Mouse (Mus musculus): ENCODE data around the gene Tmem141. TPM values are rescaled to one million over a fixed set of nuclear protein-coding genes. Genes with fewer than 3 reads are reported as not detected.

Tmem141 gene
- polyA plus RNA-seq, 1 experiment from 2014 or later: 12.6 TPM

- Histone ChIP-seq H3K36me3 (ENCODE audit: control insufficient read depth, insufficient read depth, low read length) (no peaks in the 10 kb centered on the region), H3K27ac (ENCODE audit: low read depth, low read length) (no peak overlapping the region), H3K27me3 (ENCODE audit: control insufficient read depth, insufficient read depth, low read length) (peaks cover 14% of the 10 kb centered on the region), H3K4me1 (replicated peaks; ENCODE audit: control insufficient read depth, insufficient read depth, low read length) (no peaks in the 10 kb centered on the region; the same call in 1 of the 2 replicates), H3K4me2 (ENCODE audit: low read depth, low read length, severe bottlenecking) (no peak overlapping the region), H3K9ac (ENCODE audit: low read length) (no peak overlapping the region), H3K4me3 (ENCODE audit: low read depth, low read length) (no peak overlapping the region), H3K9me3 (ENCODE audit: control insufficient read depth, low read length) (no peaks in the 10 kb centered on the region)
- ATAC-seq (replicated peaks; ENCODE audit: low FRiP score) (no peak; the same call in 1 of the 2 replicates), DNase-seq (ENCODE audit: low spot score) (no peak)
- WGBS: 88% methylated on average over 4 of the region's 4 CpGs
Observed at GRCm38 (mm10) chr2:25620852-25621228, 965 bp downstream of the Tmem141 start.

GRCm38 (mm10) chr2:25620386-25620785 is 1.4 kb downstream of the Tmem141 start:
- H3K9me3 ChIP-seq (ENCODE audit: control insufficient read depth, low read length): no peaks in the 10 kb centered on the region

GRCm38 (mm10) chr2:25617578-25617977 is 4.2 kb downstream of the Tmem141 start, which contains the start of gene Ccdc183:
Gene Ccdc183, minus strand, starts transcription at chr2:25617678.
- no peak for ATAC-seq (replicated peaks; ENCODE audit: low FRiP score)
- Histone ChIP-seq H3K4me1 (replicated peaks; ENCODE audit: control insufficient read depth, insufficient read depth, low read length) (no peaks in the 10 kb centered on the region; the same call in 1 of the 2 replicates), H3K9me3 (ENCODE audit: control insufficient read depth, low read length) (no peaks in the 10 kb centered on the region), H3K4me3 (ENCODE audit: low read depth, low read length) (no peak within 1 kb of the TSS), H3K27ac (ENCODE audit: low read depth, low read length) (no peak within 1 kb of the TSS), H3K4me2 (ENCODE audit: low read depth, low read length, severe bottlenecking) (no peak within 1 kb of the TSS), H3K27me3 (ENCODE audit: control insufficient read depth, insufficient read depth, low read length) (peaks cover 22% of the 10 kb centered on the region), H3K36me3 (ENCODE audit: control insufficient read depth, insufficient read depth, low read length) (no peaks in the 10 kb centered on the region), H3K9ac (ENCODE audit: low read length) (no peak within 1 kb of the TSS)
- 77% methylated on average over 3 of the region's 3 CpGs for WGBS
- DNase-seq (ENCODE audit: low spot score): no peak

More at GRCm38 (mm10) chr2:25620386-25620785, 1.4 kb downstream of the Tmem141 start:
- H3K27me3 ChIP-seq (ENCODE audit: control insufficient read depth, insufficient read depth, low read length): peaks cover 17% of the 10 kb centered on the region
- H3K9ac ChIP-seq (ENCODE audit: low read length): no peak overlapping the region
- no peaks in the 10 kb centered on the region for H3K36me3 ChIP-seq (ENCODE audit: control insufficient read depth, insufficient read depth, low read length)
- no peak for ATAC-seq (replicated peaks; ENCODE audit: low FRiP score)
- H3K4me3 ChIP-seq (ENCODE audit: low read depth, low read length): no peak overlapping the region
- no peak overlapping the region for H3K27ac ChIP-seq (ENCODE audit: low read depth, low read length)
- WGBS: 85% methylated on average over 6 of the region's 6 CpGs
- DNase-seq (ENCODE audit: low spot score): no peak
- H3K4me2 ChIP-seq (ENCODE audit: low read depth, low read length, severe bottlenecking): no peak overlapping the region
- no peaks in the 10 kb centered on the region; the same call in 1 of the 2 replicates for H3K4me1 ChIP-seq (replicated peaks; ENCODE audit: control insufficient read depth, insufficient read depth, low read length)

GRCm38 (mm10) chr2:25616398-25616797 is 5.4 kb downstream of the Tmem141 start:
- Histone ChIP-seq H3K4me1 (replicated peaks; ENCODE audit: control insufficient read depth, insufficient read depth, low read length) (no peaks in the 10 kb centered on the region; the same call in 1 of the 2 replicates), H3K4me3 (ENCODE audit: low read depth, low read length) (no peak overlapping the region), H3K27me3 (ENCODE audit: control insufficient read depth, insufficient read depth, low read length) (peaks cover 22% of the 10 kb centered on the region), H3K4me2 (ENCODE audit: low read depth, low read length, severe bottlenecking) (no peak overlapping the region), H3K36me3 (ENCODE audit: control insufficient read depth, insufficient read depth, low read length) (no peaks in the 10 kb centered on the region), H3K27ac (ENCODE audit: low read depth, low read length) (no peak overlapping the region), H3K9me3 (ENCODE audit: control insufficient read depth, low read length) (no peaks in the 10 kb centered on the region), H3K9ac (ENCODE audit: low read length) (no peak overlapping the region)
- 22% methylated on average over 21 of the region's 22 CpGs for WGBS
- ATAC-seq (replicated peaks; ENCODE audit: low FRiP score) (no peak), DNase-seq (ENCODE audit: low spot score) (no peak)

- no peaks in the 10 kb centered on the region for H3K36me3 ChIP-seq (ENCODE audit: control insufficient read depth, insufficient read depth, low read length)
- DNase-seq (ENCODE audit: low spot score) (no peak), ATAC-seq (replicated peaks; ENCODE audit: low FRiP score) (no peak)
- WGBS: 67% methylated on average over 10 of the region's 10 CpGs
- peak overlapping the region; percentile 35; the same call in 1 of the 2 replicates for H3K9ac ChIP-seq (ENCODE audit: low read length)
- peak overlapping the region; percentile 99 for H3K4me3 ChIP-seq (ENCODE audit: low read depth, low read length)
- H3K4me2 ChIP-seq (ENCODE audit: low read depth, low read length, severe bottlenecking): peak overlapping the region; percentile 71
- no peaks in the 10 kb centered on the region for H3K9me3 ChIP-seq (ENCODE audit: control insufficient read depth, low read length)
- H3K4me1 ChIP-seq (replicated peaks; ENCODE audit: control insufficient read depth, insufficient read depth, low read length): peaks cover 3% of the 10 kb centered on the region; the same call in 1 of the 2 replicates
- H3K27me3 ChIP-seq (ENCODE audit: control insufficient read depth, insufficient read depth, low read length): no peaks in the 10 kb centered on the region; the same call in 1 of the 2 replicates
- H3K27ac ChIP-seq (ENCODE audit: low read depth, low read length): no peak overlapping the region
Observed at GRCm38 (mm10) chr2:25608671-25609070, 13.1 kb downstream of the Tmem141 start.

- Histone ChIP-seq H3K27ac (ENCODE audit: low read depth, low read length) (peak within 1 kb of the TSS; percentile 85), H3K36me3 (ENCODE audit: control insufficient read depth, insufficient read depth, low read length) (no peaks in the 10 kb centered on the region), H3K27me3 (ENCODE audit: control insufficient read depth, insufficient read depth, low read length) (no peaks in the 10 kb centered on the region; the same call in 1 of the 2 replicates), H3K4me1 (replicated peaks; ENCODE audit: control insufficient read depth, insufficient read depth, low read length) (peaks cover 3% of the 10 kb centered on the region; the same call in 1 of the 2 replicates), H3K4me3 (ENCODE audit: low read depth, low read length) (peak within 1 kb of the TSS; percentile 99), H3K9ac (ENCODE audit: low read length) (peak within 1 kb of the TSS; percentile 96), H3K4me2 (ENCODE audit: low read depth, low read length, severe bottlenecking) (peak within 1 kb of the TSS; percentile 71), H3K9me3 (ENCODE audit: control insufficient read depth, low read length) (no peaks in the 10 kb centered on the region)
- peak; percentile 91 for DNase-seq (ENCODE audit: low spot score)
- WGBS: under 1% methylated on average over 80 of the region's 80 CpGs
- peak; percentile 94 for ATAC-seq (replicated peaks; ENCODE audit: low FRiP score)
Observed at GRCm38 (mm10) chr2:25607761-25608622, 13.8 kb downstream of the Tmem141 start, which contains the start of gene Rabl6. Gene Rabl6, minus strand, starts transcription at chr2:25608521.

- Histone ChIP-seq H3K36me3 (ENCODE audit: control insufficient read depth, insufficient read depth, low read length) (peaks cover 3% of the 10 kb centered on the region), H3K4me2 (ENCODE audit: low read depth, low read length, severe bottlenecking) (no peak overlapping the region), H3K27ac (ENCODE audit: low read depth, low read length) (no peak overlapping the region), H3K9ac (ENCODE audit: low read length) (no peak overlapping the region), H3K4me1 (replicated peaks; ENCODE audit: control insufficient read depth, insufficient read depth, low read length) (no peaks in the 10 kb centered on the region), H3K27me3 (ENCODE audit: control insufficient read depth, insufficient read depth, low read length) (no peaks in the 10 kb centered on the region), H3K9me3 (ENCODE audit: control insufficient read depth, low read length) (no peaks in the 10 kb centered on the region), H3K4me3 (ENCODE audit: low read depth, low read length) (no peak overlapping the region)
- DNase-seq (ENCODE audit: low spot score): no peak
- no peak for ATAC-seq (replicated peaks; ENCODE audit: low FRiP score)
- WGBS: 93% methylated on average over 5 of the region's 5 CpGs
Observed at GRCm38 (mm10) chr2:25602526-25602925, 19.3 kb downstream of the Tmem141 start.

GRCm38 (mm10) chr2:25600037-25600436 is 21.8 kb downstream of the Tmem141 start:
- no peaks in the 10 kb centered on the region for H3K9me3 ChIP-seq (ENCODE audit: control insufficient read depth, low read length)
- no peak for DNase-seq (ENCODE audit: low spot score)

More at GRCm38 (mm10) chr2:25600037-25600436, 21.8 kb downstream of the Tmem141 start:
- Histone ChIP-seq H3K36me3 (ENCODE audit: control insufficient read depth, insufficient read depth, low read length) (peaks cover 10% of the 10 kb centered on the region), H3K27me3 (ENCODE audit: control insufficient read depth, insufficient read depth, low read length) (no peaks in the 10 kb centered on the region), H3K4me2 (ENCODE audit: low read depth, low read length, severe bottlenecking) (no peak overlapping the region), H3K9ac (ENCODE audit: low read length) (no peak overlapping the region), H3K4me3 (ENCODE audit: low read depth, low read length) (no peak overlapping the region), H3K27ac (ENCODE audit: low read depth, low read length) (no peak overlapping the region), H3K4me1 (replicated peaks; ENCODE audit: control insufficient read depth, insufficient read depth, low read length) (no peaks in the 10 kb centered on the region)
- WGBS: 93% methylated on average over 2 of the region's 2 CpGs
- no peak for ATAC-seq (replicated peaks; ENCODE audit: low FRiP score)

All from forebrain, embryonic 11.5 days (tissue).